Mouse (Mus musculus) embryo, embryonic 9.5 days (tissue): ENCODE measurements at regions not wholly inside any gene's neighbourhood (a gene's known extent, or its start where the extent isn't known, plus 50 kb on each side); places are given as distances from the start of the nearest gene placed in this dataset.
A peak's percentile ranks its signal among the peaks of the same experiment; 100 is the strongest.
"Not testable (repeated sequence)": the region's sequence is repeated elsewhere in the genome, so short reads cannot be mapped to it uniquely, and the experiment has no call there.

Source experiments
- DNase-seq: peaks from one replicate; pipeline ENCODE4 v3.0.0-alpha.2; 2017; ENCODE audit errors: extremely low spot score

GRCm38 (mm10) chr11:12589757-12590373 lies 125.1 kb upstream of the Cobl start:
- no peak for DNase-seq

GRCm38 (mm10) chr11:12584851-12585680 lies 120.3 kb upstream of the Cobl start:
- not testable (repeated sequence) for DNase-seq

GRCm38 (mm10) chr11:12578999-12579576 lies 114.3 kb upstream of the Cobl start:
- DNase-seq: peak; percentile 48

- DNase-seq: no peak
Measured at GRCm38 (mm10) chr11:12559663-12560062, 94.9 kb upstream of the Cobl start.

- DNase-seq: peak; percentile 58
Measured at GRCm38 (mm10) chr11:12558995-12559633, 94.4 kb upstream of the Cobl start.

GRCm38 (mm10) chr11:12558176-12558575 lies 93.4 kb upstream of the Cobl start:
- DNase-seq: no peak

- no peak for DNase-seq
Measured at GRCm38 (mm10) chr11:12545771-12546170, 81.0 kb upstream of the Cobl start.

- DNase-seq: no peak
Measured at GRCm38 (mm10) chr11:12543042-12543441, 78.3 kb upstream of the Cobl start.

- DNase-seq: no peak
Measured at GRCm38 (mm10) chr11:12540333-12540870, 75.6 kb upstream of the Cobl start.

- DNase-seq: peak; percentile 34
Measured at GRCm38 (mm10) chr11:12535063-12535462, 70.3 kb upstream of the Cobl start.

- peak; percentile 62 for DNase-seq
Measured at GRCm38 (mm10) chr11:12532288-12532687, 67.5 kb upstream of the Cobl start.

- DNase-seq: not testable (repeated sequence)
Measured at GRCm38 (mm10) chr11:12522063-12522462, 57.3 kb upstream of the Cobl start.

GRCm38 (mm10) chr11:12521286-12521685 lies 56.5 kb upstream of the Cobl start:
- DNase-seq: no peak

GRCm38 (mm10) chr11:12516374-12516773 lies 51.6 kb upstream of the Cobl start:
- DNase-seq: no peak
